Mouse (Mus musculus) kidney, adult 2 months (tissue): ENCODE data around the gene Mageb18.

Experiments
- CTCF ChIP-seq: fragments of 200-500 bp; conservative IDR thresholded peaks from 2 replicates; pipeline ENCODE4 v1.5.1; 2011; ENCODE audit warnings: low read depth, mild to moderate bottlenecking, control low read depth, low read length, moderate library complexity, mixed read lengths; ENCODE audit not compliant: insufficient read depth, insufficient read length
- POLR2A ChIP-seq: fragments of 200-500 bp; IDR thresholded peaks from one replicate; pipeline ENCODE4 v1.6.1; 2011; ENCODE audit warnings: low read depth, low read length, control low read depth

GRCm38 (mm10) chrX:92464773-92465172 lies 134.6 kb downstream of the Mageb18 start:
- TF ChIP-seq CTCF (no peak), POLR2A (no peak)
